Mouse (Mus musculus) G1E (cell line): ENCODE data around the gene Agl.

Experiments
- CTCF ChIP-seq: IDR thresholded peaks from 2 replicates; pipeline ENCODE4 v1.5.1; 2012; ENCODE audit warnings: low read depth, low read length, inconsistent platforms, mixed read lengths
- GATA1 ChIP-seq: IDR thresholded peaks from 2 replicates; pipeline ENCODE4 v1.6.1; 2012; ENCODE audit warnings: borderline replicate concordance, low read length, inconsistent platforms, mixed read lengths
- POLR2AphosphoS5 ChIP-seq: IDR thresholded peaks from 2 replicates; pipeline ENCODE4 v1.6.1; 2012; ENCODE audit warnings: low read depth, low read length, inconsistent platforms; ENCODE audit not compliant: insufficient replicate concordance
- TAL1 ChIP-seq: conservative IDR thresholded peaks from 2 replicates; pipeline ENCODE4 v1.6.1; 2012; ENCODE audit warnings: low read depth, low read length, inconsistent platforms, mixed read lengths

DNA sequence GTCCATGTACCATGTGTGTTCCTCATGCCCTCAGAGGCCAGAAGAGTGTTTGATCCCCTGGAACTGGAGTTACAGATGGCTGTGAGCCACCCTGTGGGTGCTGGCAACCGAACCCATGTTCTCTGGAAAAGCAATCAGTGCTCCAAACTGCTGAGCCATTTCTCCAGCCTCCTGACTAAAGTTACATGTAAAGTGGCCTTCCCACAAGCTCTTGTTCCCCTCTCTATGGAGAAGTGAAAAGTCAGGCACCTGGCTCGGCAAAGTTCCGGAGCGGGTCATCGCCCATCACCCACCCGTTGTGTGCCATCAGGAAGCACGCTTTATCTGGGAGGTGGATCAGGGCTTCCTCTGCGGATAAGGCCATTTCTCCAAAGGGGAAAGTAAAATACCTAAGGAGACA, 23.2 kb downstream of the Agl start:
- TF ChIP-seq CTCF: no peak
- no peak for TF ChIP-seq POLR2AphosphoS5
- no peak for TF ChIP-seq TAL1
- TF ChIP-seq GATA1: no peak
